Mouse (Mus musculus) forebrain, embryonic 16.5 days (tissue): ENCODE results near the gene Senp2. TPM values are rescaled to one million over a fixed set of nuclear protein-coding genes. Genes with fewer than 3 reads are reported as not detected.

Source experiments
- polyA plus RNA-seq: library from polyadenylated mRNA; unstranded; fragments of >200 nt; fragmentation: Nextera tagmentation; extraction: Ambion mirVana; gene quantifications from 2 replicates; pipeline ENCODE4 v1.2.1, GENCODE M21; 2015

Gene Senp2
- polyA plus RNA-seq, 1 experiment from 2014 or later, result 50.6 TPM

Other genes with a start within 250 kb of the Senp2 start
- 0.83 and 1.1 TPM in 2 replicates for gene Ehhadh, start 221.7 kb upstream of the Senp2 start, polyA plus RNA-seq
- 5.6 and 5.7 TPM in 2 replicates for gene Map3k13, start 215.1 kb upstream of the Senp2 start, polyA plus RNA-seq
- 25.9 and 29.4 TPM in 2 replicates for gene Tmem41a, start 61.9 kb upstream of the Senp2 start, polyA plus RNA-seq
- 0.43 and 1.1 TPM in 2 replicates for gene Liph, start 13.8 kb upstream of the Senp2 start, polyA plus RNA-seq
- gene Igf2bp2, start 153.8 kb downstream of the Senp2 start, polyA plus RNA-seq, result 22.7 and 23.2 TPM in 2 replicates